Mouse (Mus musculus) cerebellum, adult 2 months (tissue): ENCODE data around the gene Stam2.
A peak's percentile ranks its signal among the peaks of the same experiment; 100 is the strongest.

Experiments used
- CTCF ChIP-seq: fragments of 200-500 bp; IDR thresholded peaks from 2 replicates; pipeline ENCODE4 v1.5.1; 2011; ENCODE audit warnings: low read depth, mild to moderate bottlenecking, control low read depth, low read length, moderate library complexity, borderline replicate concordance; ENCODE audit not compliant: insufficient read depth
- POLR2A ChIP-seq: fragments of 200-500 bp; IDR thresholded peaks from 2 replicates; pipeline ENCODE4 v1.6.1; 2011; ENCODE audit warnings: low read length, control low read depth, borderline replicate concordance; ENCODE audit not compliant: insufficient read depth

- TF ChIP-seq CTCF, result no peak
- TF ChIP-seq POLR2A, result peak; percentile 60; the same call in 1 of the 2 replicates
Observed at GRCm38 (mm10) chr2:52742256-52743158, at the start of gene Stam2.
